Mouse (Mus musculus) lung, postnatal 10 days (tissue): Measurements from ENCODE around the gene Gan.

ENCODE experiments used
- DNase-seq: peaks from one replicate; pipeline ENCODE4 v3.0.0; 2021

The Gan gene

DNA sequence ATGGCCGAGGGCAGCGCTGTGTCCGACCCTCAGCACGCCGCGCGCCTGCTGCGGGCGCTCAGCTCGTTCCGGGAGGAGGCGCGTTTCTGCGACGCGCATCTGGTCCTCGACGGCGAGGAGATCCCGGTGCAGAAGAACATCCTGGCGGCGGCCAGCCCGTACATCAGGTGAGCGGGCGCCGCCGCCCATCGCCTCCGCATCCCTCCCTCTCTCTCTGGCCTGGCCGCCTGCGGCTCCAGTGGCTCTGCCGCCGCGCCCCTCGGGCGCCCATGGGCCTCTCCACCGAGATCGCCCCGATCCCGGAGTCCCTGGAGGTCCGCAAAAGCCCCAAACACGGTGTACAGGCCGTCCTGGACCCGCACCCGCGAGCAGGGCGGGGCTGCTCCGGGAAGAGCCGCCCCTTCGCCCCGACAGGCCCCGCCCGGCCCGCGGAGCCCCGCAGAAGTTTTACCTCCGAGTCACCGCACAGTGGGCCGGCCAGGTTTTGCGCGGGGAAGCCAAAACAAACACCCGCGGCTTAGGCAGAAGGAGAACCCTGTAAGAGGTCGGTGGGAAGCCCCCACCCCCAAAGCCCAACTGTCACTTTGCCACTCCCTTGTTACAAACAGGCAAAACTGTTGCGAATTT is at the start of gene Gan:
TSS of gene Gan (plus strand) at position 1 of the 627 bp plus-strand sequence.
- DNase-seq: peak; percentile 51

DNA sequence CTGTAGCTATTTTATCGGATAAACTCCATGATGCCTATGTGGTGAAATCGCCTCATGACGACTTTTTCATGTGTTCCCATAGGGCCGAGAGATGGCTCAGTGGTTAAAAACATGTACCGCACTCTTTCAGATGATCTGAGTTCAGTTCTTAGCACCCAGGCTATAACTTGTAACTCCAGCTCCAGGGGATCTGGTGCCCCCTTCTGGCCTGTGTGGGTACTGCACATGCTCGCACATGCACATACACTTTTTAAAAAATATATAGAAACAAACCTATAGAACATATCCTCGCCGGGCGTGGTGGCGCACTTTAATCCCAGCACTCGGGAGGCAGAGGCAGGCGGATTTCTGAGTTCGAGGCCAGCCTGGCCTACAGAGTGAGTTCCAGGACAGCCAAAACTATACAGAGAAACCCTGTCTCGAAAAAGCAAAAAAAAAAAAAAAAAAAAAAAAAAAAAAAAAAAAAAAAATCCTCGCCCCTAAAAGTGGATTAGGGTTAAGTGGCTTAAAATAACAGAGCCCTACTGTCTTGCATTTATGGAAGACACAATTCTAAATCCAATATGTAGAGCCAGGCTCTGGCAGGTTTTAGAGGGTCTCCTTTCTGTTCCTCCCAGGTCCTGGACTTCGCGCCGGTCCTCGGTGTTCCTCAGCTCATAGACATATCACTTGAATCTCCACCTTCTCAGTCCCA is 48.8 kb upstream of the Gan start:
- no peak for DNase-seq

GRCm38 (mm10) chr8:117109801-117110390 is 48.0 kb upstream of the Gan start:
- DNase-seq: peak; percentile 90

GRCm38 (mm10) chr8:117111641-117112040 is 46.3 kb upstream of the Gan start:
- peak; percentile 54 for DNase-seq

DNA sequence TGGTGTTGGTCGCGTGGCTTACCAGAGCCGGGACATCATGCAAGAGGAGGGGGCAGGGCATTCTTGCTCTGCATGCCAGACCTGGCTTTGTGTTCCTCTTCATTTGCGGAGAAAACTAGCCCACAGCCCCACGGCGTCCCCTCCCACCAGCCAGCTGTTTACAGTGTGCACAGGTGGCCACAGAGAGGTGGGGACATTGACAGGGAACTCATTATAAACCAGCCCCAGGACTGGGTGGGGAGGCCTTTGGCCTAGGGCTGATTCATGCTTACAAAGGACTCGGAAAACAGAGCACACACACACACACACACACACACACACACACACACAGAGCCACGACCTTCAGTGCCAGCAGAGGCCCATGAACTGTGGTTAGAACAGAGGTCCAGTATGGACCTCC is 45.7 kb upstream of the Gan start:
- DNase-seq: no peak

GRCm38 (mm10) chr8:117115094-117115493 is 42.8 kb upstream of the Gan start:
- no peak for DNase-seq

DNA sequence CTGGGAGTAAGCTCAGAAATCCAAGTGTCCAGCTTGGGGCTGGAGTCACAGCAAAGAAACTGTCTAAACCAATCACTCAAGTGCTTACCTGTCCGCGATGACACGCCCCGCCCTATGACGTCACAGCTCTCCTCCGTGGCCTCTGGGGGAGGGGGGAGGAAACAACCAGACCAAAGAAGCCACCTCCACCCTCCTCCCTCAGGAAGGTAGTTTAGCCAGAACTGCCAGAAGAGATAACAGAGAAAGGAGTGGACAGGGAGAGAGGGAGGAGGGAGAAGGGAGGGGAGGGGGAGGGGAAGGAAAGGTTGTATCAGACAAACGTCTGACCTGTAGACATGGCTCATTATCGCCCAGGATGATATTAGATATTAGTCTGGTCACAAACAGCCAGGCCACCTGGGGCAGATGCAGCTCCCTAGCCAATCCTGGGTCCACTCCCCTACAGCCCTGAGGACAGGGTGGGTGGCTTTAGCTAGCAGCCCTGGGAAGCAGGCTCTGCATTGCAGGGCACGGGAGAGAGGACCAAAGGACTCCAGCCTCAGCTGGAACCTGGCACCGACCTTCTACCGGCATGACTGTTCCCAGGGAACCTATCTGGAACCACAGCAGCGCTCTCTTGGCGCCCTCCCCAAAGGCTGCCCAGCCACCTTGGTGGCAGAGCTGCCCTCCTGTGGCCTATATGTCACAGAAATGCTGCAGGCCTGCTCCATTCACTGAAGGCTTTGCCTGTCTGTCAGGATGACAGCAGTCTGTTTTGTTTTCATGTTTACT is 42.1 kb upstream of the Gan start:
- peak; percentile 60 for DNase-seq

GRCm38 (mm10) chr8:117116534-117116933 is 41.4 kb upstream of the Gan start:
- DNase-seq: no peak

DNA sequence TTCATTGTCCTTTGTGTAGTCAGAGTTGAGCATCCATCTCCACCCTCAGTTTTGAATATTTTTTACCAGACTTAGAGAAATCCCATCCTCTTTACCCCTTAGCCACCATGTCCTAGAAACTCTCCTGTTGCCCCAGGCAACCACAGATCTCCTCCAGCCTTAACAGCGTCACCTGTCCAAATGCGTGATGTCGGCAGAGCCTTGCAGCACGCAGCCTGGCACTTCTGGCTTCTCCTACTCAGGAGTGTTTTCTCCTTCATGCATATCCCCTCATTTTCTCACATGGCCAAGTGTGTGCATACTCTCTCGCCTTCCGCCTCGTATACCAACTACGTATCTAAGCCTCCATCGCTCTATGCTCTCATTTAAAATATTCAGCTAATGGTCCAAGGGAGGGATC is 39.5 kb upstream of the Gan start:
- no peak for DNase-seq

DNA sequence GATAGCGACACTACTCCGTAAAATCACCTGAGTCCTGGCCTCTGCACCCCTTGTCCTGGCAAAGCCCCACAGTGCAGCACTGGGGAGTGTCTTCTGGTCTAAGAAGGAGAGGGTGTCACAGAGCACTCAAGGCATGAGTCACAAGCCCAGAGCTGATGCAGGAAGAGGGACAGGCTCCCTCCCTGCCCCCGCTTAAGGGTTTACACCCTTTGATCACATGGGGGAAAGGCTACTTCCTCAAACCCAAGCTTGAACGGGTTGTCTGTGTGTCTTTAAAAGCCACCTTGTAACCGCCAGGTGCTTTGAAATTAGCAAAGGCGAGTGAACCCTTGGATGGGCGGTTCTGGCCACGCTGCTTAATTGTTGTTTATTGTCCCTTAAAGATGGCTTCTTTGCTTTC is 36.7 kb upstream of the Gan start:
- no peak for DNase-seq

- DNase-seq: no peak
Observed at GRCm38 (mm10) chr8:117123850-117124633, 33.9 kb upstream of the Gan start.

- DNase-seq: no peak
Observed at GRCm38 (mm10) chr8:117125854-117126253, 32.1 kb upstream of the Gan start.

- DNase-seq: no peak
Observed at GRCm38 (mm10) chr8:117126411-117126810, 31.5 kb upstream of the Gan start.

- no peak for DNase-seq
Observed at GRCm38 (mm10) chr8:117127063-117127462, 30.9 kb upstream of the Gan start.

- no peak for DNase-seq
Observed at GRCm38 (mm10) chr8:117133702-117134101, 24.2 kb upstream of the Gan start.

DNA sequence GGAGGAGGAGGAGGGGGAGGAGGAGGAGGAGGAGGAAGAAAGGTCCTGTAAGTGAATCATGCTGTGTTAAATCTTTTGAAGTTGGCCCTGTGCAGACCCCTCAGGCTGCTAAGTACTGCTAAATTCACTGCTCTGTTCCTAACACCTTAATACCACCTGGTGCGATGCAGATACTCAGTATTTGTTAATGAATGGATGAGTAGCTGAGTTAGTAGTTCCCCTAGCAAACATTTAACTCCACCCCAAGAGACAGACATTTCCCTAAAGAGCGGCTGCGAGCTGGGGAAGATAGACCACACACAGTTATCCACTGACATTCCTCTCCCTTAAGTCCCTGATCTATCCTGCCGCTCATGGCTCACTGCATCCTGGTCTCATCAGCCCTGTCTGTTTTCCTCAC is 21.6 kb upstream of the Gan start:
- DNase-seq: no peak

- DNase-seq: peak; percentile 15
Observed at GRCm38 (mm10) chr8:117136763-117137162, 21.2 kb upstream of the Gan start.

- no peak for DNase-seq
Observed at GRCm38 (mm10) chr8:117137357-117137756, 20.6 kb upstream of the Gan start.

DNA sequence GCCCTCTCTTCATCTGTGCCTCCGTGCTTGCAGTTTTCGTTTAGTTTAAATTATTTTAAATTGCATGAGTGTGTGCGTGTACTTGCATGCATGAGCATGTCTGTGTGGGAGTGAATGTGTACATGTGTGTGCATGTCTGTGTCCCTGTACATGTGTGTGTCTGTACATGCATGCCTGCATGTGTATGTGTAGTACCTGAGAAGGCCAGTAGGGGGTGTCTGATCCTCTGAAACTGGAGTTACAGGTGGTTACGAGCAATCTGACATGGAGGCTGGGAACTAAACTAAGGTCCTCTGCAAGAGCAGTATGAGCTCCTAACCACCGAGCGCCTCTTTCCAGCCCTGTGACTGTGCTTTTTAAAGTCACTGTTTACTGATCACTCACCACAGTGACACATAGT is 9.4 kb upstream of the Gan start:
- no peak for DNase-seq

DNA sequence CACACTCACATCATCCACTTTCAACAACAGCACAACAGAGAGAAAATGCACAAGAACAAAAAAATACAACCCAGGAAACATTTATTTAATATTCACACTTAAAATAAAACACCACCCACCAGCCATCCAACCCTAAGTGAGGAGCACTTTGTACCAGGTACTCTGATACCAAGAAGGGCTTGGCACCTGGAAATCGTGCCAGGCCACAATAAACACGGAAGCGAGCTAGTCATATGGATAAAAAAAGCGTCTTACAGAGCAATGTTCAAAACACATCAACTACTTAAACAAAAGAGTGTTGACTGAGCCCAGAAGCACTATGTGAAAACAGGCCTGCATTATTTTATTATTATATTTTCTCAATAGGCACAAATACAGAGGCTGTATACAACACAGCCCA is 1.8 kb upstream of the Gan start:
- no peak for DNase-seq

- no peak for DNase-seq
Observed at GRCm38 (mm10) chr8:117156866-117157768, 818 bp upstream of the Gan start.

DNA sequence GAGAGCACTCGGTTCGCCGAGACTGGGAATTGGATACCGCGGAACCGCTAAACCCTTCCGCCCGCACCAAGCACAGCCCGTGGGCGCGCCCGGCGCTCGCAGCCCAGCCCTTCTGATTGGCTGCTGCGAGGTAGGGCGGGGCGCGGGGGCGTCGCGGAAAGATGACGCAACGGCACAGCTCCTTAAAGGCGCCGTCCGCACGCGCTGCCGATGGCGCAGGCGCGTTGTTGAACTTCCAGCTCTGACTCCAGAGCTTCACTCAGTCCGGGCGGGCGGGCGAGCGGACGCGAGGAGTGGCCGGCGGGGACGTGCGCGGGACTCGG is 205 bp upstream of the Gan start:
- DNase-seq: peak; percentile 97
